Mouse (Mus musculus) thymus, adult 2 months (tissue): ENCODE measurements around the gene Atf7ip. TPM values are rescaled to one million over a fixed set of nuclear protein-coding genes. Genes with fewer than 3 reads are reported as not detected.
A peak's percentile ranks its signal among the peaks of the same experiment; 100 is the strongest.

Experiments used
- DNase-seq: peaks from one replicate; pipeline ENCODE4 v3.0.0; 2021
- H3K27ac ChIP-seq: fragments of 200-500 bp; 2 replicates; pipeline ENCODE4 v1.5.1; 2012; ENCODE audit warnings: low read length, control low read depth; ENCODE audit not compliant: control insufficient read depth, insufficient read depth
- H3K27me3 ChIP-seq: fragments of 200-500 bp; 2 replicates; pipeline ENCODE4 v1.6.1; 2012; ENCODE audit warnings: mild to moderate bottlenecking, low read length, moderate library complexity, mixed read lengths; ENCODE audit not compliant: control insufficient read depth, insufficient read depth
- H3K36me3 ChIP-seq: fragments of 200-500 bp; 2 replicates; pipeline ENCODE4 v1.6.1; 2012; ENCODE audit warnings: mild to moderate bottlenecking, low read length, moderate library complexity; ENCODE audit not compliant: control insufficient read depth, insufficient read depth
- H3K4me1 ChIP-seq: fragments of 200-500 bp; replicated peaks from 2 replicates; pipeline ENCODE4 v1.6.1; 2012; ENCODE audit warnings: low read length; ENCODE audit not compliant: control insufficient read depth, insufficient read depth
- H3K4me3 ChIP-seq: fragments of 200-500 bp; 2 replicates; pipeline ENCODE4 v1.5.1; 2012; ENCODE audit warnings: mild to moderate bottlenecking, low read length, control low read depth, moderate library complexity; ENCODE audit not compliant: control insufficient read depth, insufficient read depth
- CTCF ChIP-seq: fragments of 200-500 bp; IDR thresholded peaks from 2 replicates; pipeline ENCODE4 v1.5.1; 2012; ENCODE audit warnings: mild to moderate bottlenecking, control low read depth, low read length, moderate library complexity, borderline replicate concordance; ENCODE audit not compliant: control insufficient read depth, poor library complexity, insufficient read depth; ENCODE audit errors: extremely low read depth
- POLR2A ChIP-seq: fragments of 200-500 bp; IDR thresholded peaks from 2 replicates; pipeline ENCODE4 v1.6.1; 2012; ENCODE audit warnings: mild to moderate bottlenecking, low read length, control low read depth, moderate library complexity; ENCODE audit not compliant: control insufficient read depth, poor library complexity, insufficient read depth; ENCODE audit errors: extremely low read depth
- WGBS: fragments of 180-500 bp; shearing (Covaris S2); methylation state at CpG from one replicate; pipeline ENCODE4 v1.1.7; 2018; 5-methylcytosine and 5-hydroxymethylcytosine counted together
- polyA plus RNA-seq: library from polyadenylated mRNA; depleted of rRNA; stranded (reverse); fragments of >200 nt; gene quantifications from 2 replicates; pipeline ENCODE4 v1.2.3, GENCODE M21; 2012

Gene Atf7ip
- polyA plus RNA-seq, 1 experiment, result 65.1 TPM

DNA sequence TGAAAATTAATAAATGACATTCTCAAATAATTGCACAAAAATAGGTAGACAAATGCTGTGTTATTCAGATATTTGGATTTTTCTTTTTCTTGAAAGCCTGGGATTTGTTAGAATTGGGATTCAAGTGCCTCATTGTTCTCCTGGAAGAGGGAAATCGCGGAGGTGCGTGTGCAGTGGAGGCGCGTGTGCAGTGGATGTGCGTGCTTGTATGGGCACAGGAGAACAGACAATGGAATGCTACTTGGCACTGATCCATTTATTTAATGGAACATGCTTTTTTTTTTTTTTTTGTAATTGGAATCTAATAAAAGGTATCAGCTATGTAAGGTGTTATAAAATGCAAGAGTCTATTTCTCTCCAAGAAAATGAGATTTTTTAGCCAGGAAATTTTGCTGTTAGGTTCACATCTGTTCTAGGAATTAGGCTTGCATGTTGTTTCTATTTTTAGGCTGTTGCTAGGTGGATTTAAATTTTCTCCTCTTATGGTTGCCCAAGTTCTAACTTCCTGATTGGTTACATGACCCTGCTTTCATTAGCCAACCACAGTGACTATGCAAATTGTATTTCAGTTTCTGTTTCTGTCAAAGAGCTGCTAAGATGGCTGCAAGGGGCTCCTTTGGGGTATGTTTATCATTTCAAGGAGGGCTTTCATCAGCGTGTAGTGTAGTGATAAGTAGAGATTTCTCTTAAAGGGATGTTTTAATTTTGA is 44.8 kb downstream of the Atf7ip start:
- H3K27me3 ChIP-seq, result no peaks in the 10 kb centered on the region
- no peak for TF ChIP-seq CTCF
- TF ChIP-seq POLR2A, result no peak
- H3K4me3 ChIP-seq, result no peak overlapping the region
- H3K27ac ChIP-seq, result peak overlapping the region; percentile 70; the same call in 1 of the 2 replicates
- peaks cover 12% of the 10 kb centered on the region for H3K4me1 ChIP-seq
- H3K36me3 ChIP-seq, result no peaks in the 10 kb centered on the region
- no peak for DNase-seq
- WGBS, result 78% methylated on average over 7 of the region's 7 CpGs

- Histone ChIP-seq H3K4me1 (peaks cover 12% of the 10 kb centered on the region), H3K27me3 (no peaks in the 10 kb centered on the region), H3K36me3 (peaks cover under 1% of the 10 kb centered on the region; the same call in 1 of the 2 replicates), H3K27ac (no peak overlapping the region), H3K4me3 (no peak overlapping the region)
- no peak for DNase-seq
- WGBS, result 83% methylated on average over 7 of the region's 7 CpGs
- no peak for TF ChIP-seq POLR2A
- TF ChIP-seq CTCF, result no peak
These were observed 45.7 kb downstream of the Atf7ip start for GRCm38 (mm10) chr6:136551550-136552109.

DNA sequence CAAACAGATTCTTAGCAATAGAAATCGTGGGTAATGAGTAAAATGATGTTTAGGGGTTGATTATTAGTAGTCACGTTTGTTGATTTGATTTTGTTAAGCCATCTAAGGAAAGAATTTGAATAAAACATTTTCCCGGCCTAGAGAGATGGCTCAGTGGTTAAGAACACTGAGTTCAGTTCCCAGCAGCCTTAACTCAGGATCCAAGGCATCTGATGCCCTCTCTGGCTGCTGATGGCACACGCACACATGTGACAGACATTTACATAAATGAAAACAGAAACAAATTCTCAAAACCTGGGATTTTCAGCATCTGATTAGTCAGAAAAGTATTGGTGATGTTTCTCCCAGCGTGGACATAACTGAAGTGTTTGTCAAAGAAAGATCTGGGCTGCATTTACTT is 47.2 kb downstream of the Atf7ip start:
- Histone ChIP-seq H3K27me3 (no peaks in the 10 kb centered on the region), H3K36me3 (peaks cover 8% of the 10 kb centered on the region), H3K4me3 (no peak overlapping the region), H3K27ac (peak overlapping the region; percentile 93), H3K4me1 (peaks cover 8% of the 10 kb centered on the region)
- TF ChIP-seq POLR2A (no peak), CTCF (no peak)
- WGBS, result 87% methylated on average over 5 of the region's 5 CpGs
- DNase-seq, result no peak

DNA sequence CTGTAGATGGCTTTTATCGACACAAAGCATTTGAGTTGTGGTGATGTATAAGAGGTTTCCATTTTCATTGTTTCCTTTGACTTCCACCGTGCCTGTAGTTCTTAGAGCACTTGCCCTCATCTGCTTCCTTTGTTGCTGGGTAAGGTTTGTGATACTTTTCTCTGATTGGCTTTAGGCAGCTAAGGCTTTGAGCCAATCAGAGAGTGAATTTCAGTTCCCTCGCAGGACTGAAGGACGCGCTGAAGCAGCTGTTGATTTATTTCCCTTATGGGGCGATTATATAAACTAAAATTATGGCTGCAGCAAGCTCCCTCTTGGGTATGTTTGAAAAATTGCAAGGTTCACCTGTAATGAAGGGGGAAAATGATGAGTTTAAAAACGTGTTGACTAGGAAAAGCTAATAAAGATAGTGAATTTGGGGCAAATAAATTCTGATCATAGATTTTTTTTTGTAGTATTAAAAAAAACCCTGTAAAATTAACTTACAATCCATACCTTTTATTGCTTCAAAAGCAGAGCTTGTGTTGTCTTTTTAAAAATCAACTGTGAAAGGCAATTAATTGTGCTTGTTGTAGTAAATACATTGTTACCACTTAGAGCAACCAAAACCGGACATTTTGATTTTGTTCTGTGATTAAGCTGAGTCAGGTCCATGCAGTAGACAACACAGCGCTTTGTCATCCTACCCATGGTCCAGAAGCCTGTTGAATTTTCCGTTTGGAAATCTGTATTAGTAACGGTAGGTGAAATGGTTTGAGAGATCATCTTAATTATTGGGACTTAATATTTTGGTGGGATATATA is 48.0 kb downstream of the Atf7ip start:
- 26% methylated on average over 11 of the region's 11 CpGs for WGBS
- peak overlapping the region; percentile 72; the same call in 1 of the 2 replicates for H3K27ac ChIP-seq

DNA sequence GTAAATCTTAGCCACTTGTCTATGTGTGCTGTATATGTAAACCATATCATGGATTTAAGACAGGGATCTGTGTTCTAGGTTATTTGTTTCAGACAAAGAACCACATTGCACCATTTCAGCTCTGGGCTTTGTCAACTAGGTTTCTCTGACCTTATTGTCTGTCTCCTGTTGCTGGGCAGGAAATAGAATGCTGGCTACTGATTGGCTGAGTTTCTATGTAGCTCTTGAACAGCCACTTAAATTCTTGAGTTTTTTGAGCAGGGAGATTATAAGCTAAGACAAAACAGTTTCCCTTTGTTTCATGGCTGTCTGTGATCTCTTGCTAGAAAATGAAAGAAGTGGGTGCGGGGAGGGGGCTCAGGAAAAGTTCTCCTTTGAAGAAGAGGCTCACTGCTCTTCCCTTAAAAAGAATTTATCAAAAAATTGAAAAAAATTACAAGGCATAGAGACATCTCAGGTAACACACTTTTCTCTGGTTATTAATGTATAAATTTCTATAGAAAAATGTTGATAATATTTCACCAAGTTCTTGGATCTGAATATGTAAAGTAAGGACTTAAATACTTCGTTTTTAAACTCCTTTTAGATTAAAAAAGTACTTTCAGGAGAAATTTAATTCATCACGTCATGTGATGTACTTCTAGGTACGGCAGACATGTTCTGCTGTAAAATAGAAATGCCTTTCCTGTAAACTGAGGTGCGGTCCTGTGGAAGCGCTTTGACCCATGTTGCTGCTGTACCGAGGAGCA is 49.0 kb downstream of the Atf7ip start:
- DNase-seq, result peak; percentile 85
- H3K27me3 ChIP-seq, result no peaks in the 10 kb centered on the region
- H3K4me1 ChIP-seq, result peaks cover 8% of the 10 kb centered on the region
- H3K27ac ChIP-seq, result peak overlapping the region; percentile 94
- no peak overlapping the region for H3K4me3 ChIP-seq
- WGBS, result 76% methylated on average over 7 of the region's 7 CpGs
- no peak for TF ChIP-seq CTCF
- TF ChIP-seq POLR2A, result no peak
- H3K36me3 ChIP-seq, result peaks cover 17% of the 10 kb centered on the region

More for the DNA sequence above, 48.0 kb downstream of the Atf7ip start:
- Histone ChIP-seq H3K4me3 (no peak overlapping the region), H3K4me1 (peaks cover 8% of the 10 kb centered on the region), H3K27me3 (no peaks in the 10 kb centered on the region), H3K36me3 (peaks cover 12% of the 10 kb centered on the region)
- TF ChIP-seq POLR2A, result no peak
- TF ChIP-seq CTCF, result no peak
- DNase-seq, result peak; percentile 75

DNA sequence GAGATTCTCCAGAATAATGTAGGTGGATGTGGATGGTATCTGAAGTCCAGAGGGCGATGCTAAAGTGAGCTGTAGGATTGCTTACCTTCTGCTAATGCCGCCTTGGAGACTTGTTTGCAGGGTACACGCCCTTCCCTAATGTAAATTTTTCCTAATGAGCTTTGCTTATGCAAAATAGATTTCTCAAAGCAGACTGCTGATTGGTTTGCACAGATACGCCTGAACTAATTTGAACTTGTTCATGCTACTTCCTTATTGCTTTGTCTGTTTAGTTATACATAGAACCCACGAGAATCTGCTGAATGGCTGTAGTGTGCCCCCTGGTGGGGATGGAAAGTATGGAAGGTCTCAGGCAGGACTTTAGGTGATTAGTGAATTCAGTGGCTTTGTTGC is 49.6 kb downstream of the Atf7ip start:
- Histone ChIP-seq H3K27me3 (no peaks in the 10 kb centered on the region), H3K4me3 (no peak overlapping the region), H3K27ac (peak overlapping the region; percentile 94), H3K4me1 (peaks cover 7% of the 10 kb centered on the region), H3K36me3 (peaks cover 23% of the 10 kb centered on the region)
- peak; percentile 74 for DNase-seq
- TF ChIP-seq POLR2A, result no peak
- WGBS, result 61% methylated on average over 5 of the region's 5 CpGs
